Mouse (Mus musculus) neural tube, embryonic 15.5 days (tissue): ENCODE data around the gene Slc15a2. TPM values are rescaled to one million over a fixed set of nuclear protein-coding genes. Genes with fewer than 3 reads are reported as not detected.

ENCODE experiments used
- ATAC-seq: fragments of 200-750 bp; cut with Nextera tagmentation; 2 replicates; pipeline ENCODE4 v1.8.0; 2017; ENCODE audit warnings: mild to moderate bottlenecking, moderate TSS enrichment, moderate library complexity; ENCODE audit not compliant: low FRiP score
- H3K27ac ChIP-seq: fragments of 300-500 bp; sonication (generic); replicated peaks from 2 replicates; pipeline ENCODE4 v1.5.1; 2015; ENCODE audit warnings: mild to moderate bottlenecking, inconsistent platforms
- H3K27me3 ChIP-seq: fragments of 300-500 bp; sonication (generic); replicated peaks from 2 replicates; pipeline ENCODE4 v1.6.1; 2015; ENCODE audit warnings: inconsistent platforms
- H3K36me3 ChIP-seq: fragments of 300-500 bp; sonication (generic); 2 replicates; pipeline ENCODE4 v1.6.1; 2015; ENCODE audit warnings: inconsistent platforms
- H3K4me1 ChIP-seq: fragments of 300-500 bp; sonication (generic); 2 replicates; pipeline ENCODE4 v1.6.1; 2015; ENCODE audit warnings: inconsistent platforms
- H3K4me2 ChIP-seq: fragments of 300-500 bp; sonication (generic); 2 replicates; pipeline ENCODE4 v1.6.1; 2015; ENCODE audit warnings: inconsistent platforms, mild to moderate bottlenecking, moderate library complexity
- H3K4me3 ChIP-seq: fragments of 300-500 bp; sonication (generic); replicated peaks from 2 replicates; pipeline ENCODE4 v1.5.1; 2015; ENCODE audit warnings: mild to moderate bottlenecking, inconsistent platforms
- H3K9ac ChIP-seq: fragments of 300-500 bp; sonication (generic); replicated peaks from 2 replicates; pipeline ENCODE4 v1.6.1; 2015; ENCODE audit warnings: mild to moderate bottlenecking, inconsistent platforms
- H3K9me3 ChIP-seq: fragments of 300-500 bp; sonication (generic); replicated peaks from 2 replicates; pipeline ENCODE4 v1.6.1; 2016; ENCODE audit warnings: inconsistent platforms
- WGBS: fragments of 180-500 bp; shearing (Covaris S2); methylation state at CpG from one replicate; pipeline ENCODE4 v1.1.7; 2015; ENCODE audit warnings: mixed read lengths; 5-methylcytosine and 5-hydroxymethylcytosine counted together
- polyA plus RNA-seq: library from polyadenylated mRNA; unstranded; fragments of >200 nt; fragmentation: Nextera tagmentation; extraction: Ambion mirVana; gene quantifications from 2 replicates; pipeline ENCODE4 v1.2.1, GENCODE M21; 2015

Gene Slc15a2
- polyA plus RNA-seq, 1 experiment from 2014 or later, result 15.3 TPM

DNA sequence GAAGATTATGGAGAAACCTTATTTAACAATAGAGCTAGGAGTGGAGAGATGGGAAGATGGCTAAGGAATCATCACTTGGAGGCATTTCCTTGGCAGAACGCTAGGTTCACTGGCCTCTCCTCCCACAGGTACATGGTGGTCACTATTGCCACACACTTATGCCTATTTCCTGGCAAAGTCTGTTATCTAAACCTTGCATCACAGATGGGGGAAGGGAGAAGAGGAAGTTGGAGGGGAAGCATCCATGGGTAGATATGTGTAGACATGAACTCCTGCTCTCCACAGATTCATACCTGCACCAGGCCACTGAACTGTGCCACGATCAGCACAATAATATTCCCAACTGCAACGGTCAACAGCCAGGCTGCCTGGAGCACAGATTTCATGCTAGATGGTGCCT is 32.8 kb downstream of the Slc15a2 start:
- Histone ChIP-seq H3K9me3 (no peaks in the 10 kb centered on the region), H3K4me2 (no peak overlapping the region), H3K4me3 (no peak overlapping the region), H3K27me3 (no peaks in the 10 kb centered on the region), H3K4me1 (no peaks in the 10 kb centered on the region), H3K9ac (no peak overlapping the region), H3K27ac (no peak overlapping the region), H3K36me3 (no peaks in the 10 kb centered on the region)
- ATAC-seq, result no peak
- 95% methylated on average over 3 of the region's 3 CpGs for WGBS

DNA sequence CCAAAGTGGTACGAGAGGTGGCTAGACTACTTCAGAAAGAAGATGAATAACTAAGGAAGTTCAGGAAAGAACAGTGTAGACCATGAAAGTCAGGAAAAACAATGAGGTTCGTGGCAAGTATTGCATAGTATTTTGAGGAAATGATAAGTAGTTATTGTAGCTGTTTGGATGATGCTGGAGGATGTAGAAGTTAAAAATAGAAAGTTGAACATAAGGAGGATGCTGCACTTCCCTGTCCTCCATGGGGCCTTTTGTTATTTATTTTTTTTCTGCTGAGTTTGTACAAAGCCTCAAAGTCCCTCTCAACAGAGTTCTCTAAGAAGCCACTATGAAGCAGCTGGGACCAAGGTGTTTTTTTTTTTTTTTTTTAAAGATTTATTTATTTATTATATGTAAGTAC is 37.0 kb downstream of the Slc15a2 start:
- no peaks in the 10 kb centered on the region for H3K9me3 ChIP-seq
- WGBS, result 56% methylated on average over 2 of the region's 2 CpGs
- H3K36me3 ChIP-seq, result no peaks in the 10 kb centered on the region
- no peak for ATAC-seq
- H3K4me1 ChIP-seq, result no peaks in the 10 kb centered on the region
- H3K4me3 ChIP-seq, result no peak overlapping the region
- no peak overlapping the region for H3K9ac ChIP-seq
- no peak overlapping the region for H3K4me2 ChIP-seq
- H3K27me3 ChIP-seq, result no peaks in the 10 kb centered on the region
- H3K27ac ChIP-seq, result no peak overlapping the region

DNA sequence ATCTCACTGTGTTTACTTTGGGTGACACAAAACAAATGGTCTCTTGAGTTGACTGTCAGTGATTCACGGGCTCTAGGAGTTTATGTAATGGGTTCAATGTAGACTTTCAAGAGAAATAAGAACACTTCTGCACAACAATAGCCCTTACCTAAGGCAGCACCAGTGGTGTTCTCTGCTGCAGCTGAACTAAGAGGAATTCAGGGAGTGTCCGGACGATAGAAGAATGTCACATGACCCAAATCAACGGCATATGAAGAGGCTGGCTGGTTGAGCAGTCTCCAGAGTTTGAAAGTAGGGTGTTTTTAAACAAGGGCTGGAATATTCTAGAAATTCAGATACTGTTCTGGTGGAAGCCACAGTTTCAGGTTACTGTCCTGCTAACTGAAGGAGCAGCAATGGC is 37.7 kb downstream of the Slc15a2 start:
- H3K9ac ChIP-seq, result no peak overlapping the region
- no peak overlapping the region for H3K4me2 ChIP-seq
- no peak overlapping the region for H3K27ac ChIP-seq
- no peaks in the 10 kb centered on the region for H3K9me3 ChIP-seq
- no peaks in the 10 kb centered on the region for H3K36me3 ChIP-seq
- no peak overlapping the region for H3K4me3 ChIP-seq
- no peaks in the 10 kb centered on the region for H3K27me3 ChIP-seq
- 88% methylated on average over 4 of the region's 4 CpGs for WGBS
- no peaks in the 10 kb centered on the region for H3K4me1 ChIP-seq
- no peak for ATAC-seq

DNA sequence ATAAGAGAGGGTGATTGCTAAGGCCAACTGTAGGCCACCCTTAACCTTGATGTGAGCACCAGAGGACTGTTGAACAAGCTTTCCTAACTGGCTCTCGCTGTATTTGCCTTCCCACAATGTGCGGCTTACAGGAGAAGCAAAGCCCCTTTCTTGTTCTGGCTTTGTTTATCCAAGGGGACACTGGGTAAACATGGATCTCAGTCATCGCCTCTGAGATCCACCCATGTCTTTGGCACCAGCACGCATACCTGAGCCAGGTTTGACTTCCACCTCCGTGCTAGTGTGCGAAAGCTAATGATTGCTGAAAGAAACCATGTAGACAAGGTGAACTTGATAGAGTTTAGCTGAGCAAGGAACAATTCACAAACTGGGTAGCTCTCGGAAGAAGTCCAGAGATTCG is 41.2 kb downstream of the Slc15a2 start:
- H3K4me1 ChIP-seq, result no peaks in the 10 kb centered on the region
- H3K27me3 ChIP-seq, result no peaks in the 10 kb centered on the region
- no peak overlapping the region for H3K9ac ChIP-seq
- 95% methylated on average over 8 of the region's 8 CpGs for WGBS
- no peaks in the 10 kb centered on the region for H3K36me3 ChIP-seq
- H3K4me3 ChIP-seq, result no peak overlapping the region
- no peaks in the 10 kb centered on the region for H3K9me3 ChIP-seq
- no peak for ATAC-seq
- no peak overlapping the region for H3K4me2 ChIP-seq
- no peak overlapping the region for H3K27ac ChIP-seq

DNA sequence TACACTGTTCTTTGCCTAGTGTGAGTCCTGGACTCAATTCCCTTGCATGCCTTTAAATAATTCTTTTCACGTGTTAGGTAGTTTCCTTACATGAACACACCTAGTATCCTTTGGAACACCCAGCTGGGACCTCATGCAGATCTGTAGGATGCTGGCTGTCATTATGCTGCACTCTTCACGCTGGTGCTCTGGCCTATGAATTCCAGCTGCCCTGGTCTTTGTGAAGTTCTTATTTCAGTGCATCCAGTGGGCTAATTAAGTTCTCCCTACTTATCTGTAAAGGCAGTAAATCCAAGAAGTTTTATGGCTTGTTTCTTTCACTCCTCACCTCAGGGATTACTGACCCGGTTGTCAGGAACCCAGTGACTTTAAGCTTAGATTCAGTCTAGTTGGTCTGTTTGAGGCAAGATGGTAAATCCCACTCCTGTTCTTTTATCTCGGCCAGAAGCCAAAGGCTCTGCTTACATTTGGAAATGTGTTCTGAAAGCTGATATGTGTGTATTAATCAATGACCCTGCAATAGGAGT is 45.3 kb downstream of the Slc15a2 start:
- no peaks in the 10 kb centered on the region for H3K9me3 ChIP-seq
- ATAC-seq, result no peak
- WGBS, result 18% methylated on average over 4 of the region's 4 CpGs
- H3K4me3 ChIP-seq, result no peak overlapping the region
- H3K36me3 ChIP-seq, result no peaks in the 10 kb centered on the region
- H3K4me2 ChIP-seq, result no peak overlapping the region
- H3K9ac ChIP-seq, result no peak overlapping the region
- H3K27ac ChIP-seq, result no peak overlapping the region
- H3K27me3 ChIP-seq, result no peaks in the 10 kb centered on the region
- H3K4me1 ChIP-seq, result no peaks in the 10 kb centered on the region

DNA sequence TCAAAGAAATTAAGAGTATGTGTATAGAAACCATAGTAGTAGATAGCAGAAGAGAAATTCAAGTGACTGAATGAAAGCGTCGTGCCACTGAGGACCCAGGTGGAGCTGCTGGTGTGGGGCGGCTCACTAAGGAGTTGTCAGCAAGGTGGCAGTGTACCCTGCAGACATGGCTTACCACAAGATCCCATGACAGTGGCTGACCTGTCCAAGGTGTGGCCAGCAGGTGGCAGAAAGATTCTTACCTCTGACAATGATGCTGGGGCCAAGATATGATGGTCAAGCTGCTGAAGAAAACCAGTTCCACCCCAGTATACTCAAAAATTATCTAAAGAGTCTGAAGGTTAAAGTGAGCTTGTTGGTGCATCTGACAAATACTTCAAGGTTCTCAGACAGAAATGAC is 49.3 kb downstream of the Slc15a2 start:
- no peaks in the 10 kb centered on the region for H3K9me3 ChIP-seq
- no peaks in the 10 kb centered on the region for H3K4me1 ChIP-seq
- 89% methylated on average over 3 of the region's 3 CpGs for WGBS
- no peak overlapping the region for H3K27ac ChIP-seq
- no peak overlapping the region for H3K9ac ChIP-seq
- H3K27me3 ChIP-seq, result no peaks in the 10 kb centered on the region
- no peaks in the 10 kb centered on the region for H3K36me3 ChIP-seq
- ATAC-seq, result no peak
- no peak overlapping the region for H3K4me2 ChIP-seq
- H3K4me3 ChIP-seq, result no peak overlapping the region

DNA sequence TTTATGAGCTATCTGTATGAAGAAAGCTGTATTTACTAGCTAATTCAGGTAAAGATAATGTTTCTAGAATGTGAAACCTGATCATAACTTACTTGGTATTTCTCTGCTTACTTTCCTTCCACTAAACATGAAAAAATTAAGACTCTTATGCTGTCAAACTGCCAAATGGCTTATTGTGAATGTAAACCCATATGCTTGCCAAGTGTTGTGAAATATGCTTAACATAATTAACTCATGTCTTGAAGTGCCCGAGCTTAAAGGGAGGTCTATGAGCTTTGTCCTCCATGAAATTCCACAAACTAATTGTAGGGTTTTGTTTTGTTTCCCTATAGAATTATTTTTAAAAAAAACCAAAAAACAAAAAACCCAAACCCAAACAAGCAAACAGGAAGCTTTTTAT is 50.9 kb downstream of the Slc15a2 start:
- H3K4me1 ChIP-seq, result no peaks in the 10 kb centered on the region
- H3K4me3 ChIP-seq, result no peak overlapping the region
- no peak overlapping the region for H3K27ac ChIP-seq
- H3K4me2 ChIP-seq, result no peak overlapping the region
- ATAC-seq, result no peak
- WGBS, result 73% methylated on average over 1 of the region's 1 CpGs
- H3K9me3 ChIP-seq, result no peaks in the 10 kb centered on the region
- H3K36me3 ChIP-seq, result no peaks in the 10 kb centered on the region
- H3K27me3 ChIP-seq, result no peaks in the 10 kb centered on the region
- no peak overlapping the region for H3K9ac ChIP-seq

DNA sequence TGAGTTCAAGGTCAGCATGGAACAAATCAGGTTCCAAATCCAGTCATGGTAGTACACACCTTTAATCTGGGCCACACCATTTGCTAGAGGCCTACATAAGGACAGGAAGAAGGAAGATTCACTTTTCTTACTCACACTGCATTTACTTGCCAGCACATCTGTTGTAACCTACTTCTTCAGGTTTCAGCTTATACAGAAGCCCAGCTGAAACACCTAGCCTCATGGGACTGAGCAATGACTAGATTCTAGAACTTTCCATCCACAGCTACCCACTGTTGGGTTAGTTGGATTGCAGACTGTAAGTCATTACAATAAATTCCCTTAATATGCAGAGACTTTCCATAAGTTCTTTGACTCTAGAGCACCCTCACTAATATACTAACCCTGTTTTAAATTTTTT is 52.2 kb downstream of the Slc15a2 start:
- no peak overlapping the region for H3K4me2 ChIP-seq
- no peaks in the 10 kb centered on the region for H3K36me3 ChIP-seq
- no peak overlapping the region for H3K27ac ChIP-seq
- no peak overlapping the region for H3K4me3 ChIP-seq
- H3K9me3 ChIP-seq, result no peaks in the 10 kb centered on the region
- H3K9ac ChIP-seq, result no peak overlapping the region
- H3K4me1 ChIP-seq, result no peaks in the 10 kb centered on the region
- ATAC-seq, result no peak
- H3K27me3 ChIP-seq, result no peaks in the 10 kb centered on the region

DNA sequence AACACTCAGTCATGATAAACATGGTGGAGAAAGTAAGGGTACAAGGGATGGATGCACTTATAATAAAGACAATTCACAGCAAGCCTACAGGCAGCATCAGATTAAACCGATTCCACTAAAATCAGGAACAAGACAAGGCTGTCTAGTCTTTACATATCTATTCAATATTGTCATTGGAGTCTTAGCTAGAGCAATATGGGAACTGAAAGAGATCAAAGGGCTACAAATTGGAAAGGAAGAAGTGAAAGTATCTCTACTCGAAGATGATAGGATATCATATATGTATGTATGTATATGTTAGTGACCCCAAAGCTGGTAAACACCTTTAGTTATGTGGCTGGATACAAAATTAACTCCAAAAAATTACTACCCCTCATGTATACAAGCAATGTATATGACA is 55.8 kb downstream of the Slc15a2 start:
- no peak overlapping the region for H3K9ac ChIP-seq
- WGBS, result 92% methylated on average over 2 of the region's 2 CpGs
- no peaks in the 10 kb centered on the region for H3K36me3 ChIP-seq
- H3K4me1 ChIP-seq, result no peaks in the 10 kb centered on the region
- H3K9me3 ChIP-seq, result no peaks in the 10 kb centered on the region
- ATAC-seq, result no peak
- no peak overlapping the region for H3K27ac ChIP-seq
- no peak overlapping the region for H3K4me2 ChIP-seq
- H3K27me3 ChIP-seq, result no peaks in the 10 kb centered on the region
- H3K4me3 ChIP-seq, result no peak overlapping the region

DNA sequence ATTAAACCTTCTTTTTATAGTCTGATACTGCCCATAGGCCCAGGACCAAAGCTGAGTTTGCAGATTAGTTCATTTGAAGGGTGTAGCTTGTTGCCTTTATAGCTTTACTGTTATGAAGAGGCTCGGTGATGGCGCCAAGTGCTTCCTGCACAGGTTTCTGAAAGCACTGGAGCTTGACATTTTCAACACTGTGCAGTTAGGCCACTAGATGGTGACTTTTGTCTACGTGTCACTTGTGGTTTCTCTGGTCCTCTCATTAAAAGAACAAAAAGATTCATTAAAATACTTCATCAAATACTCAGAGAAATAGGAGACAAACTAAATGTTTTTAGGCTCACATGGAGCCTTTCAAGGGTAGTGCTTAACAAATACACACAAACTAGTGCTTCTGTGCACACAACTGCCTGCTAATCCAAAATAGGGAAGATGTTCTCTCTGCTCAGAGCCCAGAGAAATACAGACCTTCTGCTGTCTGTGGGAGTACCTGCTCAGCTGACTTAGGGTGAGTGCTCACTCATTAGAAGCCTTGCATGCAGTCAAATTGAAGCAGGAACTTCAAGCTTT is 60.8 kb downstream of the Slc15a2 start:
- H3K27ac ChIP-seq, result no peak overlapping the region
- no peak overlapping the region for H3K4me2 ChIP-seq
- no peak overlapping the region for H3K4me3 ChIP-seq
- no peaks in the 10 kb centered on the region for H3K9me3 ChIP-seq
- no peak overlapping the region for H3K9ac ChIP-seq
- H3K4me1 ChIP-seq, result peaks cover 6% of the 10 kb centered on the region; the same call in 1 of the 2 replicates
- no peak for ATAC-seq
- WGBS, result 69% methylated on average over 3 of the region's 3 CpGs
- no peaks in the 10 kb centered on the region for H3K36me3 ChIP-seq
- H3K27me3 ChIP-seq, result no peaks in the 10 kb centered on the region

DNA sequence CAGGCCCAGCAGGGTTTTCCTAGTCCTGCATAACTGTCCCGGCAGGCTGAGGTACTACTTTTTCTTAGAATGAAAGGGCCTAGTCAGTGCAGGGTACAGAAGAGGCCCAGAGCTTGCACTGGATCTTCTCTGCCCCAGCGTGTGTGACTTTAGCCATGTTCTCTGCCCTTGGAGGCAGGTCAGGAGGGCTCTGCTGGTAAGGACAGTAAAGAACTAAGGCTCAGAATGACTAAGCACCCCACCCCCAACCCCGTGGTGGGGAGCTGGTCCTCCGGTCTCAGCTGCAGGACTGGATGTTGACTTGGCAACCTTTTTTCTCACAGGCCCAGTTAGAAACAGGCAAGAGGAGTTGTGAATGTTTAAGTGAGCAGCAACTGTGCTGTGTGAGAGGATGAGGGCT is 62.0 kb downstream of the Slc15a2 start:
- no peak for ATAC-seq
- WGBS, result 30% methylated on average over 4 of the region's 4 CpGs
- H3K4me2 ChIP-seq, result no peak overlapping the region
- H3K9ac ChIP-seq, result no peak overlapping the region
- no peaks in the 10 kb centered on the region for H3K9me3 ChIP-seq
- H3K4me1 ChIP-seq, result peaks cover 6% of the 10 kb centered on the region; the same call in 1 of the 2 replicates
- no peak overlapping the region for H3K4me3 ChIP-seq
- no peak overlapping the region for H3K27ac ChIP-seq
- no peaks in the 10 kb centered on the region for H3K27me3 ChIP-seq
- no peaks in the 10 kb centered on the region for H3K36me3 ChIP-seq

DNA sequence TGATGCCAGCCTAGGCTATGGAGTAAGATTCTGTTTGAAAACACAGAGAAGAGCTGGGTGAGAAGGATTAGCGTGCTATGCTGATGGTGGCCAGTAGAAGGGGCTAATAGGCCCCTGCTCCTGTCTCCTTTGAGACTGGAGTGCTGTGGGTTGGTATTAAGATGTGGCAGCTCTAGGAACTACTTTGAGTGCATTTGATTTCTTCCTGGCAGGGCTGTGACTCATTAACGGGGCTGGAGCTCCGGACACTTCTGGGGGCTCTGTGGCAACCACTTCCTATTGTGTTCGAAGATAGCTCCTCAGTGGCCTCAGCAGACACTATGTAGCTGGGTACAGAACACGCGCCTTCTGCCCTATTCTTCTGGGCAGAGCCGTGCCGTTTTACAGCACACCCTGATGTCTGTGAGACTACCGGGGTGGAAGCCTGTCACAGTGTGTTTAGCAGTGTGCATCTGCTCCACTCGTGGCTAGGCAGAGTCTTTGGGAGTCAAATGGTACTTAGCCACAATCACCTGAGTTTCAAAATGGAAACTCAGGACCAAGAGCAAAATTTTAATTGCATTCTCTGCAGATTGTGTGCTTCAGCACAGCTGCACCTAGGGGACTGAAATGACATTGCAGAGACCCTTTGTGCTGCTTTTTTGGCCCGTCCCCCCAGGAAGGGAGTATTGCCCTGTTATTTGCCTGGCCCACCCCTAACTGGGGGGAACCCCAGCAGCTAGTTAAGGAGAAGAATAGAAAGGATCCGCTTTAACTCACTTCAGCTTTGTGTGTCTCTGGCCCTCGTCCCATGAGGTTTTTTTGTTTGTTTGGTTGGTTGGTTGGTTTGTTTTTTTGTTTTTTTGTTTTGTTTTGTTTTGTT is 64.3 kb downstream of the Slc15a2 start:
- peaks cover 6% of the 10 kb centered on the region; the same call in 1 of the 2 replicates for H3K4me1 ChIP-seq
- H3K27me3 ChIP-seq, result no peaks in the 10 kb centered on the region
- no peaks in the 10 kb centered on the region for H3K36me3 ChIP-seq
- H3K27ac ChIP-seq, result no peak overlapping the region
- ATAC-seq, result no peak
- no peaks in the 10 kb centered on the region for H3K9me3 ChIP-seq
- H3K4me2 ChIP-seq, result peak overlapping the region; percentile 29
- H3K4me3 ChIP-seq, result no peak overlapping the region
- no peak overlapping the region for H3K9ac ChIP-seq
- 26% methylated on average over 13 of the region's 13 CpGs for WGBS
